ENCODE assay signal across 16 mouse cellular contexts in the genomic region with DNA sequence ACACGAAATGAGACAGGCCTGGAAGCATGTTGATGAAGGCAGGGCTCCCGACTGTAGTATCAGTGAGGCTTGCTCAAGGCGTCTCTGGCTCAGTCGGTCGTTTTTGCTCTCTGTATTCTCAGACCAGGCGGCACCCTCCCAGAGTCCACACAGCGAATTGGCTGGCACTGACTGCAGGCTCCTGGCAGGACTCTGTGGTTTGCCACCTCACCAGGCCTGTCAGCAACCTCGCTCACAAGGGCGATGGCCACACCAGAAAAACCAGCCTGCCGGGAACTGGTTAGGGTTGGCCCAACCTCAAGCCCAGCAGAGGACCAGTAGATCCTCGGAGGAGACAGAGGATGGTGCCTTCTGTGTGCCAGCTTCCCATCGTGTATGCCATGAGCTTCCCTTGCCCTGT. TPM values are rescaled to one million over a fixed set of nuclear protein-coding genes. Genes with fewer than 3 reads are reported as not detected.
DNase-seq lines count a peak whose midpoint lies in the region; ATAC-seq and TF ChIP-seq lines count a peak whose summit lies in the region.
"Had no signal": no experiment of that assay in that cellular context is flagged by ENCODE, and none has a peak within 500 bp of the region (broad histone marks: within the 10 kb centered on the region; RNA-seq: fewer than 3 reads in every experiment).

No protein-coding gene starts in this region.

- intact Hi-C loops in gastrocnemius, postnatal 14 days (cut with DNase I; ENCODE audit: low total_unique reads), result no loop called here
- intact Hi-C loops in gastrocnemius, postnatal 36 days (cut with DNase I), result no loop called here

- H3K36me3 ChIP-seq in midbrain, postnatal 0 days (ENCODE audit: insufficient read depth, low read length), result peaks cover 41% of the 10 kb centered on the region
- peaks cover 58% of the 10 kb centered on the region for H3K36me3 ChIP-seq in midbrain, embryonic 14.5 days (ENCODE audit: control insufficient read depth, insufficient read depth, low read length)
- H3K36me3 ChIP-seq in kidney, embryonic 14.5 days (ENCODE audit: control insufficient read depth, insufficient read depth, low read length), result peaks cover 5% of the 10 kb centered on the region; the same call in 1 of the 2 replicates

- H3K4me2 ChIP-seq in midbrain, postnatal 0 days (ENCODE audit: low read depth, low read length, poor library complexity, severe bottlenecking), result no peak overlapping the region
- H3K4me2 ChIP-seq in midbrain, embryonic 14.5 days (ENCODE audit: low read length), result no peak overlapping the region
- H3K4me2 ChIP-seq in kidney, embryonic 14.5 days (replicated peaks; ENCODE audit: low read depth, low read length), result no peak overlapping the region
- H3K4me2 ChIP-seq: liver, embryonic 15.5 days had no signal

- WGBS in midbrain, postnatal 0 days, result 89% methylated on average over 12 of the region's 12 CpGs
- 96% methylated on average over 12 of the region's 12 CpGs for WGBS in midbrain, embryonic 14.5 days
- WGBS in cerebellum, adult 2 months, result 5% methylated on average over 12 of the region's 12 CpGs
- 92% methylated on average over 12 of the region's 12 CpGs for WGBS in kidney, embryonic 14.5 days

- H3K9ac ChIP-seq in midbrain, postnatal 0 days (replicated peaks; ENCODE audit: low read length, poor library complexity, severe bottlenecking), result no peak overlapping the region
- no peak overlapping the region for H3K9ac ChIP-seq in midbrain, embryonic 14.5 days (replicated peaks; ENCODE audit: low read length)
- no peak overlapping the region for H3K9ac ChIP-seq in kidney, embryonic 14.5 days (ENCODE audit: low read depth, low read length)
- H3K9ac ChIP-seq: liver, embryonic 15.5 days had no signal

- TF ChIP-seq CTCF in midbrain, postnatal 0 days (IDR thresholded peaks at IDR 0.05), result no peak
- no peak for TF ChIP-seq CTCF in cerebellum, adult 2 months (IDR thresholded peaks at IDR 0.05; ENCODE audit: borderline replicate concordance, insufficient read depth, low read depth, low read length)

- H3K9me3 ChIP-seq in midbrain, postnatal 0 days (ENCODE audit: low read length), result no peaks in the 10 kb centered on the region
- no peaks in the 10 kb centered on the region for H3K9me3 ChIP-seq in midbrain, embryonic 14.5 days (ENCODE audit: control insufficient read depth, low read length)
- no peaks in the 10 kb centered on the region for H3K9me3 ChIP-seq in kidney, embryonic 14.5 days (ENCODE audit: control insufficient read depth, low read length)
- H3K9me3 ChIP-seq: heart, embryonic 10.5 days; liver, embryonic 15.5 days had no signal

- no peaks in the 10 kb centered on the region for H3K27me3 ChIP-seq in midbrain, postnatal 0 days (ENCODE audit: insufficient read depth, low read length)
- H3K27me3 ChIP-seq in midbrain, embryonic 14.5 days (ENCODE audit: control insufficient read depth, insufficient read depth, low read length), result no peaks in the 10 kb centered on the region
- H3K27me3 ChIP-seq in cerebellum, adult 2 months (ENCODE audit: control insufficient read depth, insufficient read depth, low read length), result no peaks in the 10 kb centered on the region
- no peaks in the 10 kb centered on the region for H3K27me3 ChIP-seq in kidney, embryonic 14.5 days (ENCODE audit: control insufficient read depth, insufficient read depth, low read length)
- H3K27me3 ChIP-seq: liver, embryonic 15.5 days had no signal

- H3K4me1 ChIP-seq in midbrain, postnatal 0 days (ENCODE audit: insufficient read depth, low read length), result no peaks in the 10 kb centered on the region
- no peaks in the 10 kb centered on the region for H3K4me1 ChIP-seq in midbrain, embryonic 14.5 days (ENCODE audit: control insufficient read depth, insufficient read depth, low read length)
- peaks cover 59% of the 10 kb centered on the region for H3K4me1 ChIP-seq in cerebellum, adult 2 months (ENCODE audit: control insufficient read depth, insufficient read depth, low read length)
- peaks cover 4% of the 10 kb centered on the region; the same call in 1 of the 2 replicates for H3K4me1 ChIP-seq in kidney, embryonic 14.5 days (ENCODE audit: control insufficient read depth, insufficient read depth, low read length)
- H3K4me1 ChIP-seq: liver, embryonic 15.5 days had no signal

- peak; percentile 47 for DNase-seq in gastrocnemius, postnatal 14 days
- no peak for DNase-seq in gastrocnemius, postnatal 36 days
- DNase-seq in midbrain, postnatal 0 days (ENCODE audit: low spot score), result peak; percentile 27
- no peak for DNase-seq in midbrain, embryonic 14.5 days
- DNase-seq in cerebellum, adult 2 months, result peak; percentile 86 to 90
- DNase-seq in skeletal muscle tissue, adult 2 months (ENCODE audit: low read depth, low spot score), result peak; percentile 19
- DNase-seq in thymus, postnatal 14 days, result no peak
- DNase-seq: adrenal gland, adult 8-10 months; B cell, adult 2 months; kidney, postnatal 14 days; layer of hippocampus, adult 9-11 months; right cerebral cortex, adult 18-20 months; thymus, adult 18-20 months had no signal

- no peak for ATAC-seq in midbrain, postnatal 0 days (ENCODE audit: low FRiP score)
- no peak for ATAC-seq in midbrain, embryonic 14.5 days (ENCODE audit: low FRiP score, low TSS enrichment)
- ATAC-seq in kidney, embryonic 14.5 days (ENCODE audit: low FRiP score, low TSS enrichment), result no peak

- TF ChIP-seq POLR2A in cerebellum, adult 2 months (IDR thresholded peaks at IDR 0.05; ENCODE audit: borderline replicate concordance, insufficient read depth, low read length), result no peak

- H3K4me3 ChIP-seq in midbrain, postnatal 0 days (ENCODE audit: low read depth, low read length), result no peak overlapping the region
- no peak overlapping the region for H3K4me3 ChIP-seq in midbrain, embryonic 14.5 days (replicated peaks; ENCODE audit: low read depth, low read length)
- no peak overlapping the region for H3K4me3 ChIP-seq in cerebellum, adult 2 months (replicated peaks; ENCODE audit: insufficient read depth, low read depth, low read length)
- no peak overlapping the region for H3K4me3 ChIP-seq in kidney, embryonic 14.5 days (ENCODE audit: low read length)
- H3K4me3 ChIP-seq: heart, embryonic 10.5 days; liver, embryonic 15.5 days had no signal

- no peak overlapping the region for H3K27ac ChIP-seq in midbrain, postnatal 0 days (ENCODE audit: low read depth, low read length)
- no peak overlapping the region for H3K27ac ChIP-seq in midbrain, embryonic 14.5 days (replicated peaks; ENCODE audit: low read depth, low read length)
- H3K27ac ChIP-seq in cerebellum, adult 2 months (ENCODE audit: insufficient read depth, low read length), result peak overlapping the region; percentile 45
- H3K27ac ChIP-seq in kidney, embryonic 14.5 days (ENCODE audit: low read depth, low read length), result no peak overlapping the region
- H3K27ac ChIP-seq: heart, embryonic 10.5 days; liver, embryonic 15.5 days had no signal

RNA-seq across cellular contexts. Expression of gene Appl2, which starts 23.7 kb away (rescaled TPM):
- total RNA-seq in gastrocnemius, postnatal 14 days (2021), result 10 to 100 TPM; 14.2 to 15.8 TPM
- total RNA-seq in gastrocnemius, postnatal 36 days (2021), result 10 to 100 TPM; 15.0 to 20.0 TPM
- 54.5 and 57.4 TPM in 2 replicates for total RNA-seq in midbrain, postnatal 0 days (2014; rRNA removed)
- 40.7 and 42.1 TPM in 2 replicates for polyA plus RNA-seq in midbrain, postnatal 0 days (2015; fragmentation: Nextera tagmentation; extraction: Ambion mirVana)
- 27.9 and 38.7 TPM in 2 replicates for polyA plus RNA-seq in midbrain, embryonic 14.5 days (2014; fragmentation: Nextera tagmentation; extraction: Ambion mirVana)
- 307 and 318 TPM in 2 replicates for polyA plus RNA-seq in cerebellum, adult 2 months (2012; rRNA removed)
- polyA plus RNA-seq in kidney, embryonic 14.5 days (2014; fragmentation: Nextera tagmentation; extraction: Ambion mirVana), result 16.8 and 40.2 TPM in 2 replicates

Comparison
In these comparisons a context has a peak if more than half of its experiments do, and no peak if none do; other contexts are left out.
1. DNase-seq: peak in gastrocnemius, postnatal 14 days (single experiment), midbrain, postnatal 0 days (single experiment), cerebellum, adult 2 months (2 of 2) and skeletal muscle tissue, adult 2 months (single experiment); none in gastrocnemius, postnatal 36 days (0 of 2), midbrain, embryonic 14.5 days (single experiment) and thymus, postnatal 14 days (single experiment).